28 mouse cellular contexts compared by ENCODE assay signal in the genomic region with DNA sequence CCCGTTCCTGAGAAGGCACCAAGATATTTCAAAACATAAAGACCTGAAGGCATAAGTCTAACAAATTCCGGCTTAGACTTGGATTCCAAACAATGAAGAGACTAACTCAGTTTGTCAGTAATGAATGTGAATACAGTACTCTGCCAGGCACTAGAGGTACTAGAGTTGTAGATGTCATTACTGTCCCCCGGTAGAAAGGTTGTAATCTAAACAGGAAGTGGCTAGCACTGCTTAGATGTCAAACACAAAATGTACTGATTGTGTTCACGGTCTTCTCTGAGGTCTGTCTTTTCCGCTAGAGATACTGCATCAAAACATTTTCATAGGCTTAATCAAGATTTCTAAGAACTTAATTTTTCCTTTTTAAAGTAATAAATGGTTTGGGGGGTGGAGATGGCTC. TPM values are rescaled to one million over a fixed set of nuclear protein-coding genes. Genes with fewer than 3 reads are reported as not detected.
A peak's percentile ranks its signal among the peaks of the same experiment; 100 is the strongest.
DNase-seq lines count a peak whose midpoint lies in the region; ATAC-seq and TF ChIP-seq lines count a peak whose summit lies in the region.
"Had no signal": no experiment of that assay in that cellular context is flagged by ENCODE, and none has a peak within 500 bp of the region (broad histone marks: within the 10 kb centered on the region; RNA-seq: fewer than 3 reads in every experiment).

No protein-coding gene starts in this region.

- H3K4me2 ChIP-seq in midbrain, postnatal 0 days (ENCODE audit: low read depth, low read length, poor library complexity, severe bottlenecking): no peak overlapping the region
- H3K4me2 ChIP-seq: embryonic facial prominence, embryonic 12.5 days; limb, embryonic 13.5 days; liver, embryonic 11.5 days; lung, embryonic 15.5 days; midbrain, embryonic 12.5 days had no signal

- peak overlapping the region; percentile 91 for H3K27ac ChIP-seq in gastrocnemius, adult 2 months
- H3K27ac ChIP-seq in thymus, adult 2 months (ENCODE audit: control insufficient read depth, insufficient read depth, low read length): 0 out of 2 replicates have a peak overlapping the region, but pooled peaks have one; percentile 23
- no peak overlapping the region for H3K27ac ChIP-seq in midbrain, postnatal 0 days (ENCODE audit: low read depth, low read length)
- H3K27ac ChIP-seq: embryonic facial prominence, embryonic 12.5 days; hindbrain, embryonic 10.5 days; left cerebral cortex, adult 2 months; limb, embryonic 13.5 days; lung, embryonic 15.5 days; midbrain, embryonic 12.5 days had no signal

- TF ChIP-seq POLR2A in thymus, adult 2 months (IDR thresholded peaks at IDR 0.05; ENCODE audit: control insufficient read depth, extremely low read depth, insufficient read depth, low read length, poor library complexity): no peak

- DNase-seq in gastrocnemius, adult 2 months: no peak
- no peak for DNase-seq in gastrocnemius, adult 18-20 months (ENCODE audit: low spot score)
- no peak for DNase-seq in thymus, adult 2 months
- DNase-seq in thymus, adult 18-20 months: no peak
- DNase-seq in Muller cell, postnatal 12 days (ENCODE audit: inconsistent ontology term): no peak
- DNase-seq in midbrain, postnatal 0 days (ENCODE audit: low spot score): no peak
- DNase-seq: adrenal gland, postnatal 10 days; cerebellum, adult 11 months; cerebellum, adult 9-10 months; cerebellum, postnatal 36 days; embryo, embryonic 11 days; kidney, adult 9 months; kidney, postnatal 14 days; spleen, adult 18-20 months; thymus, postnatal 14 days had no signal

- no peaks in the 10 kb centered on the region for H3K36me3 ChIP-seq in thymus, adult 2 months (ENCODE audit: control insufficient read depth, insufficient read depth, low read length)
- no peaks in the 10 kb centered on the region for H3K36me3 ChIP-seq in midbrain, postnatal 0 days (ENCODE audit: insufficient read depth, low read length)
- H3K36me3 ChIP-seq: embryonic facial prominence, embryonic 12.5 days; hindbrain, embryonic 10.5 days; limb, embryonic 13.5 days; lung, embryonic 15.5 days; midbrain, embryonic 12.5 days had no signal

- TF ChIP-seq CTCF in gastrocnemius, adult 2 months (IDR thresholded peaks at IDR 0.05): no peak
- no peak for TF ChIP-seq CTCF in thymus, adult 2 months (IDR thresholded peaks at IDR 0.05; ENCODE audit: borderline replicate concordance, control insufficient read depth, extremely low read depth, insufficient read depth, low read length, poor library complexity)
- no peak for TF ChIP-seq CTCF in midbrain, postnatal 0 days (IDR thresholded peaks at IDR 0.05)

- H3K9ac ChIP-seq in midbrain, postnatal 0 days (replicated peaks; ENCODE audit: low read length, poor library complexity, severe bottlenecking): no peak overlapping the region
- H3K9ac ChIP-seq: embryonic facial prominence, embryonic 12.5 days; limb, embryonic 13.5 days; lung, embryonic 15.5 days; midbrain, embryonic 12.5 days had no signal

- no peaks in the 10 kb centered on the region for H3K27me3 ChIP-seq in thymus, adult 2 months (ENCODE audit: control insufficient read depth, insufficient read depth, low read length)
- no peaks in the 10 kb centered on the region for H3K27me3 ChIP-seq in midbrain, postnatal 0 days (ENCODE audit: insufficient read depth, low read length)
- H3K27me3 ChIP-seq: embryonic facial prominence, embryonic 12.5 days; limb, embryonic 13.5 days; lung, embryonic 15.5 days; midbrain, embryonic 12.5 days had no signal

- WGBS in thymus, adult 2 months: 41% methylated on average over 5 of the region's 5 CpGs
- 85% methylated on average over 5 of the region's 5 CpGs for WGBS in midbrain, postnatal 0 days

- 0 out of 2 replicates have a peak, but pooled peaks have one; percentile 22 for ATAC-seq in common myeloid progenitor, adult 5-6 weeks (replicated peaks; ENCODE audit: low read depth, poor library complexity, severe bottlenecking)
- ATAC-seq in monocyte, adult 5-6 weeks (replicated peaks; ENCODE audit: insufficient number of reproducible peaks, low FRiP score, low TSS enrichment, poor library complexity, severe bottlenecking): 0 out of 2 replicates have a peak, but pooled peaks have one; percentile 35
- ATAC-seq in midbrain, postnatal 0 days (ENCODE audit: low FRiP score): no peak
- ATAC-seq: forebrain, embryonic 14.5 days; hindbrain, embryonic 16.5 days; intestine, embryonic 16.5 days had no signal

- 0 out of 2 replicates have a peak, but pooled peaks cover 3% of the 10 kb centered on the region for H3K4me1 ChIP-seq in thymus, adult 2 months (replicated peaks; ENCODE audit: control insufficient read depth, insufficient read depth, low read length)
- no peaks in the 10 kb centered on the region for H3K4me1 ChIP-seq in midbrain, postnatal 0 days (ENCODE audit: insufficient read depth, low read length)
- H3K4me1 ChIP-seq: embryonic facial prominence, embryonic 12.5 days; hindbrain, embryonic 10.5 days; limb, embryonic 13.5 days; lung, embryonic 15.5 days; midbrain, embryonic 12.5 days had no signal

- no peaks in the 10 kb centered on the region for H3K9me3 ChIP-seq in midbrain, postnatal 0 days (ENCODE audit: low read length)
- H3K9me3 ChIP-seq: embryonic facial prominence, embryonic 12.5 days; lung, embryonic 15.5 days; midbrain, embryonic 12.5 days had no signal

- no peak overlapping the region for H3K4me3 ChIP-seq in gastrocnemius, adult 2 months
- H3K4me3 ChIP-seq in thymus, adult 2 months (ENCODE audit: control insufficient read depth, insufficient read depth, low read length): no peak overlapping the region
- no peak overlapping the region for H3K4me3 ChIP-seq in midbrain, postnatal 0 days (ENCODE audit: low read depth, low read length)
- H3K4me3 ChIP-seq: embryonic facial prominence, embryonic 12.5 days; hindbrain, embryonic 10.5 days; left cerebral cortex, adult 2 months; limb, embryonic 13.5 days; lung, embryonic 15.5 days; midbrain, embryonic 12.5 days had no signal

- intact Hi-C loops in gastrocnemius, adult 2 months (cut with DNase I): no loop called here

RNA-seq across cellular contexts. Expression of a gene that starts 12.0 kb away (rescaled TPM):
- 10 to 100 TPM; 21.2 to 21.6 TPM for total RNA-seq in gastrocnemius, adult 2 months (2021)
- 10 to 100 TPM; 19.5 to 23.9 TPM for total RNA-seq in gastrocnemius, adult 18-20 months (2021)
- 23.4 and 26.6 TPM in 2 replicates for polyA plus RNA-seq in thymus, adult 2 months (2012; rRNA removed)
- total RNA-seq in common myeloid progenitor, adult 5-6 weeks (2017): 60.8 and 69.6 TPM in 2 replicates
- total RNA-seq in monocyte, adult 5-6 weeks (2017): 397 to 474 TPM (median 450 TPM) in 3 replicates
- 24.8 and 40.6 TPM in 2 replicates for total RNA-seq in midbrain, postnatal 0 days (2014; rRNA removed)
- 15.4 and 20.4 TPM in 2 replicates for polyA plus RNA-seq in midbrain, postnatal 0 days (2015; fragmentation: Nextera tagmentation; extraction: Ambion mirVana)

RNA-seq across cellular contexts. Expression of a gene that starts 27.9 kb away (rescaled TPM):
- 100 to 1,000 TPM; 248 to 338 TPM for total RNA-seq in gastrocnemius, adult 2 months (2021)
- 100 to 1,000 TPM; 279 to 292 TPM for total RNA-seq in gastrocnemius, adult 18-20 months (2021)
- 0.22 and 0.98 TPM in 2 replicates for polyA plus RNA-seq in thymus, adult 2 months (2012; rRNA removed)
- not detected in 2 replicates for total RNA-seq in common myeloid progenitor, adult 5-6 weeks (2017)
- total RNA-seq in monocyte, adult 5-6 weeks (2017): 0.19 TPM in 1 of 3 replicates, not detected in the others
- total RNA-seq in midbrain, postnatal 0 days (2014; rRNA removed): 0.22 and 0.57 TPM in 2 replicates
- 0.74 and 0.88 TPM in 2 replicates for polyA plus RNA-seq in midbrain, postnatal 0 days (2015; fragmentation: Nextera tagmentation; extraction: Ambion mirVana)
- total RNA-seq: neutrophil, adult 5-6 weeks had no signal
- polyA plus RNA-seq: intestine, embryonic 16.5 days had no signal

Comparison
In these comparisons a context has a peak if more than half of its experiments do, and no peak if none do; other contexts are left out.
1. RNA of a gene that starts 27.9 kb away (total RNA-seq): 248 to 338 TPM in gastrocnemius, adult 2 months and 279 to 292 TPM in gastrocnemius, adult 18-20 months; 0.22 to 0.57 TPM in midbrain, postnatal 0 days, not detected in common myeloid progenitor, adult 5-6 weeks and 0.19 TPM in monocyte, adult 5-6 weeks; every median in the first group is over 100 times any median in the second.